Mouse (Mus musculus) gastrocnemius, postnatal 4 days (tissue): ENCODE data around the gene Smo. TPM values are rescaled to one million over a fixed set of nuclear protein-coding genes. Genes with fewer than 3 reads are reported as not detected.
"Not testable (repeated sequence)": the region's sequence is repeated elsewhere in the genome, so short reads cannot be mapped to it uniquely, and the experiment has no call there.

Source experiments
- DNase-seq, 2 experiments: peaks; one replicate each; pipeline ENCODE4 v3.0.0; 2021 to 2022; ENCODE audit warnings: low spot score in 2 of 2, mixed read lengths in 2 of 2
- total RNA-seq, 2 experiments: library from RNA; stranded (reverse); gene quantifications; 2 replicates each; pipeline ENCODE4 v1.2.3; 2021

The Smo gene
- total RNA-seq, 2 experiments from 2014 or later: 43.7 to 43.9 TPM

DNA sequence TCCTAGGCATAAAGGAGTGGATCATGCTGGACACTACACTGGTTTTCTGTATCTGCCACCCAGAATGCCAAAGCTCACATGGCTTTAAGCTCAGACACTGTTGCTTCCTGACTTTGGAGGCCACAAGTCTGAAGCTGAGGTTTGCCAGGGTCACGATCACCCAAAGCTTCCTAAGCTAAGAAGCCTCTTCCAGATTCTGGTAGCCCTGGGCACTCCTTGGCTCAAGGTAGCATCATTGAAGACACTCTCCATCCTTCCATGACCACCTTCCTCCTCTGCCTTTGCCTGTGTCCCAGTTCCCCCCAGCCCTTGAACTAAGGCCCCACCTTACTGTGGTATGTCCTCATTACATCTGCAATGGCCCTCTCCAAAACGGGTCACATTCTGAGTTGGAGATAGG, 13.4 kb upstream of the Smo start:
- no peak for DNase-seq

DNA sequence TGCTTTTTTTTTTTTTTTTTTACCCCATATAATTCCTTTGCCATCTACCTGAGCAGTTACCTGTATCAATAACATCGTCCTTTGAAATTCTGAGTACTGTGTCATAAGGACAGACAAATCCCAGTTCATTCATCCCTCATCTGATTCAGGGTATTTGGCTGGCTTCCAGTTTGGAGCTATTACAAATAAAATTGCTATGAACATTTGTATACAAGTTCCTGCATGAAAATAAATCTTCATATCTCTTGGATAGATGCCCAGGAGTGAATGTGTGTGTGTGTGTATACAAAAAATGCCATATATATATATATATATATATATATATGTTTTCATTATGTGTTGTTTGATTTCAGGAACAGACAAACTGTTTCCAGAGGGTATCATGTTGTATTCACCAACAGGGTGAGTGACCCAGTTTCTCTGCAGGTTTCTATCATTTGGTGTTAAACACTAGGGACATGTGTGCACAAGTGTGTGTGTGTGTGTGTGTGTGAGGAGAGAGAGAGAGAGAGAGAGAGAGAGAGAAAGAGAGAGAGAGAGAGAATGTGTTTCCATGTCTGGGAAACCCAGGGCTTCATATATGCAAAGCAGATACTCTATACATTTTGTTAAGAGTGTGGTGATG, 8.6 kb upstream of the Smo start:
- no peak for DNase-seq

DNA sequence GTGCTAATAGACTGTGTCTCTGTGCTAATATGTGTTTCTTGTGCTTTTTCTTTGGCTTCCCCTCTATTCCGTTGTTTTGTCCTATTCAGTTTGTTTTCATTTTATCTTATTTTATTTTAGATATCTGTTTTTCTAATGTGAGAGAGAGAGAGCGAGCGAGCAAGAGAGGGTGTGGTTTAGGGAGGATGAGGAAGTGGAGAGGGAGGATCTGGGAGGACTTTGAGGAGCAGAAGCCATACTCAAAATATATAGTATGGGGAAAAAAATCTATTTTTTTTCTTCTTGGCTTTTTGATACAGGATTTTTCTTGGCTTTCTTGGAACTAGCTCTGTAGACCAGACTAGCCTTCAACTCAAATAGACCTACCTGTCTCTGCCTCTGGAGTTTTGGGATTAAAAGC, 7.3 kb upstream of the Smo start:
- no peak for DNase-seq

DNA sequence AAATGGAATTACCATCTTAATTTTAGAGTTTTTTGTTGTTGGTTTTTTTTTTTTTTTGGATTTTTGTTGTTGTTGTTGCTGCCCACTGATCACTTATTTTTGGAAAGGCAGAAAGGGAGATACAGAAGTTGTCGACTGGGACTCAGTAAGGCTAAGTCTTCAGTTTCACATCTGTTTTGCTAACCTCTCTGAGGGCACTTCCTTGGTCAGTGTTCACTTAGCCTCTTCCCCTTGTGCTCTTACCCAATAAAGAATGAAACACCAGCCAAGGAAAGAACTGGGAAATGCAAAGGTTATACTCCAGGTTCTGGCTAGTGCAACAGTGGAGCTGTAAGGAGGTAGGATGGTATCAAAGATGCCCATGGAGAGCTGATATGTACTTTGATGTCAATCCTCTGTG, 5.8 kb upstream of the Smo start:
- no peak for DNase-seq

DNA sequence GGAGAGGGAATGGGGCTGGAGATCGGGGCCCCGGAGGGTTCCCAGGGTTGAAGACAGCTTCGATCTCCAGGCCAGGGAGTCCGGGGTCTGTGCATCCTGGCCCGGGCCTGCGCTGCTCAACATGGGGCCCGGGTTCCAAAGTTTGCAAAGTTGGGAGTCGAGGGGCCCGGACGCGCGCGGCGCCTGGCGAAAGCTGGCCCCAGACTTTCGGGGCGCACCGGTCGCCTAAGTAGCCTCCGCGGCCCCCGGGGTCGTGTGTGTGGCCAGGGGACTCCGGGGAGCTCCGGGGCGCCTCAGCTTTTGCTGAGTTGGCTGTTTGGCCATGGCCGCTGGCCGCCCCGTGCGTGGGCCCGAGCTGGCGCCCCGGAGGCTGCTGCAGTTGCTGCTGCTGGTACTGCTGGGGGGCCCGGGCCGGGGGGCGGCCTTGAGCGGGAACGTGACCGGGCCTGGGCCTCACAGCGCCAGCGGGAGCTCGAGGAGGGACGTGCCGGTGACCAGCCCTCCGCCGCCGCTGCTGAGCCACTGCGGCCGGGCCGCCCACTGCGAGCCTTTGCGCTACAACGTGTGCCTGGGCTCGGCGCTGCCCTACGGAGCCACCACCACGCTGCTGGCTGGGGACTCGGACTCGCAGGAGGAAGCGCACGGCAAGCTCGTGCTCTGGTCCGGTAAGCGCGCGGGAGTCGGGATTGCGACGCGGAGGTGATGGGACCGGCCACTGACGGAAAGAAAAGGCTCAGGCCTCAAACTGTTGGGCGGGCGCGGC, 567 bp downstream of the Smo start:
- peak; percentile 62 to 74 for DNase-seq

DNA sequence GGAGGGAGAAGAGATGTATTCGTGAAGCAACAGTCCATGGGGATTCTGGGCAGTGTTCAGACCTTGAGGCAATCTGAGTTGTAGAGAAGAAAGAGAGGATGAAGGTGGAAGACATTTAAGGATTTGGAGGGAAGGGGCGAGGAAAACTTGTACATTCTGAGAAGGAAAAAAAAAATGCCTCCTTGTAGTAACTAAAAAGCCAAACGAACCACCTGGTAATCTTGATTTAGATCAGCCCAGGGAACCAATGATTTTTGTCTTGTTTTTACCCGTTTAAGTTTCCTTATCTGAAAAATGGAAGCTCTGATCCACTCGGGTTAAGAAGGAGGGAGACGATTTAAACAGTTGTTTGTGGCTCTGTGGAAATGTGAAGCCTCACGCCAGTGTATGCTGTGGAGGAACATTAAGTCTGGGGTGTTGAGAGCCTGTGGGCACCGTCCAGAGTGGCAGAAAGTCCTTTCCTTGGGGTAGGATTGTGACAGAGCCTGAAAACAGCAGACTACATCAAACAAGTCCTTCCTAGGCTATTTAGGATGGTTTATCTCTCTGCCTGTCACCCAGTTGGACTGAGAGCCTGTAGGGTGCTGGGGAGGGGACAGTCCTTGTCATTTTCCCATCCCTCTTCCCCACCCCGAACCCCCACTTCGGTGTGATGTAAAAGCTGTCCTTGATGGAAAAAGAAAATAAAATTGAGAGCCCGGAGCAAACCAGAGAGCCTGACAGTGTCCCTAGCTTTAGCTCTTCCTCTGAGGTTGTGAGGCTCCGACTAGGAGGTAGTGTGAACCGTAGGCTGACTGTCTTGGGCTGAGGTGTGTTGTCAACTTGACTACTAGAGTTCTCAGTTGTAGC, 1.5 kb downstream of the Smo start:
- DNase-seq: no peak

DNA sequence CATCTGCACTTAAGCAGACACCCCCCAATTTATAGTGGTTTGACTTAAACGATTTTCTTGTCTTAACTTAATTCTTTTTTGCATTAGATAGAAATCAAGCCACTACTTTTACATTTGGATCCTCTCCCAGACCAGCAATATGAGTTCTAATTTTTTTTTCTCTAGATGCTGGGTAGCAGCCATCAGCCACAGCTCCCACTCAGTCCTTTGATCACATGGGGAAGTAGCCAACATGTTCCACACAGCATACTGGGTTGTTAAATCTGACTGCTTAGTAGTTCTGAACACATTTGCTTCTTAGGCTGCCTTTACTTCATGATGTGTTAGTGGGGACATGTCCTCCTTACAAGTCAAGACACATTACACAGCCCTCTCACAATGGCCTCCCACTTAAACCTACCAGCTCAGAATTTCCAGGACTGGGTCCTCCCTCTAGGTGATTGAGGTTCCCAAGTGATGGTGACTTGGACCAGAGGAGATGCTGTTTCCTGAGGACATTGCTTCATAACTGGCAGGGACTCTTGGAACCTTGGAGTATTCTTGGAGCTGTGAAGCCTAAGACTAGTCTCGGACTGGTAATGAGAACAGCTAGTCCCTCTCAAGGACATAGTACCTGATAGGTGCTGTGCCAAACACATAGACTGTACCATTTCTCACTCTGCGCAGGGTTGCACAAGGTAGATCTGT, 16.3 kb downstream of the Smo start:
- DNase-seq: no peak

DNA sequence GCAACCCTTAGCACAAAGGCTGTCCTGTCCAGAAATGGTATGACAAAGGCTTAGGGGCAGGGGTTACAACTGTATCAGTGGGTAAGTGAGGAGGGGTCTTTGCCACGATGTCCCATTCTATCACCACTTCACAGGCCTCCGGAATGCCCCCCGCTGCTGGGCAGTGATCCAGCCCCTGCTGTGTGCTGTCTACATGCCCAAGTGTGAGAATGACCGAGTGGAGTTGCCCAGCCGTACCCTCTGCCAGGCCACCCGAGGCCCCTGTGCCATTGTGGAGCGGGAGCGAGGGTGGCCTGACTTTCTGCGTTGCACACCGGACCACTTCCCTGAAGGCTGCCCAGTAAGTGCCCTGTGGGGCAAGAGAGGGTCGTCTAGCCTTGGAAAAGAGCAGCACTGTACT, 18.0 kb downstream of the Smo start:
- DNase-seq: no peak

DNA sequence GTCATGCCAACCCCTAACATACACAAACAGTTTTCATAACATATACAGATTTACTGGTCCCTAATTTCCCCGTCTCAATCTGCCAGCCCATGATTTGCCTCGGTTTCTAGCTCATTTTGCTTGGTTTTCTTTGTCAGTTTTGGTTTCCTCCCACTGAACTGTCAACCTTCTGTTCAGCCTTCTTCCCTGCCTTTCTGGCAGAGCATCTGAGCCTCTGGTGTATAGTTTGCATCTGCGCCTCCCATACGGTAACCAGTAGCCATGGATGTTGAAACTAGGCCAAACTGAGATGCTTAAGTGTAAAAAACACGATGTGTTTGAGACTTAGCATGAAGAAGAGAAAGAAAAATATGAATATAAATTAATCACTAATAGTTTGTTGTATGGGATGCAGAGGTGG, 20.7 kb downstream of the Smo start:
- no peak for DNase-seq

DNA sequence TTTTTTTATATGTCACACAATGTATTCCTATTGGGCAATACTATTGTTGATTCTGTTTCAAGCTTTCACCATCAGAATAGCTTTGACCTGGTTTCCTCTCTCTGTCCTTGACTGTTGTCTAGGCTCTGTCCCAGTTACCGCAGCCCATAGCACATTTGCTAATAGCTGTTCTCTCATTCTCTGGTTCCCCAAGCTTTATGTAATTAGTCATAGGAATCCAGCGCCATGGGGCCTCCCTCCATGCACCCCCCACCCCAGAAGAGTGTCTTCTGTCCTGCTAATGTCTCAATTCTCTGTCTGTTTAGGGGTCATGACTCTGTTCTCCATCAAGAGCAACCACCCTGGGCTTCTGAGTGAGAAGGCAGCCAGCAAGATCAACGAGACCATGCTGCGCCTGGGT, 21.2 kb downstream of the Smo start:
- no peak for DNase-seq

DNA sequence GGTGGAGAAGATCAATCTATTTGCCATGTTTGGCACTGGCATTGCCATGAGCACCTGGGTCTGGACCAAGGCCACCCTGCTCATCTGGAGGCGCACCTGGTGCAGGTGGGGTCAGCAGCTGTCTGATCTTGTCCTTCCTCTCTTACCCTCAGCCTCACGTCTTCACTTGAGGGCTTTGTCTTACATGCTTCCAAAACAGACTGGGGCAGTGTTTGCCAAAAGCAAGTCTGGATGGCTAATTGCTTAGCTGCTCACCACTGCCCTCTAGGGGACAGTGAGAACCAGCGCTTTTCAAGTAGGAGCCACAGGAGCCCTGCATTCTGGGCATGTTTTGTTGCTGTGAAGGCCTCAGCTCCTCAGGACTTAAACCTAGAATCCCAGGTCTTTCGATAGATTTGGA, 23.1 kb downstream of the Smo start:
- peak; percentile 38 to 68 for DNase-seq

DNA sequence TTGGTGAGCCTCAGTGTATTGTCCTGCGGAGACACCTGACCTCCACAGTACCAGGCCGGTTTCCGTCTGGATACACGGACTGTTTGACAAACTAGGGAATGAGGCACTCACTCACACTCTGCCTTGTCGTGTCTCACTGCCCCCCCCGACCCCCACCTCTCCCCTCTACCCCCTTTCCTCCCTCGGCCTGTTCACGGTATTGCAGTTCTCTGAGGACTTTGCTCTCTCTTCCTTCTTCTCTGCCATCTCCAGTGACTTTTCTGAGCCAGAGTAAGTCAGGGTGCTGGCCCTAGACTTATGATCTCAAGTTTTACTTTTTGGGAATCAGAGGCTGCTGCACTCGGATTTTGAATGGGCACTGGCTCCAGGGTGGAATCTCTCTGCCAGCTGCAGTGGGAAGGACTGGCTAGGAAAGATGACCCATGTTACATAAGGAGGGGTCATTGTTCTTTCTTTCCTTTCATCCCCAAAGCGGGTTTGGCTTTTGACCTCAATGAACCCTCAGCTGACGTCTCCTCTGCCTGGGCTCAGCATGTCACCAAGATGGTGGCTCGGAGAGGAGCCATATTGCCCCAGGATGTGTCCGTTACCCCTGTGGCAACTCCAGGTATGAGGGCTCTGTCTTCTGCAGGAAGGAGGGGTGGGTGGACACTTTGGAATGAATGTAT, 23.8 kb downstream of the Smo start:
- DNase-seq: no peak

DNA sequence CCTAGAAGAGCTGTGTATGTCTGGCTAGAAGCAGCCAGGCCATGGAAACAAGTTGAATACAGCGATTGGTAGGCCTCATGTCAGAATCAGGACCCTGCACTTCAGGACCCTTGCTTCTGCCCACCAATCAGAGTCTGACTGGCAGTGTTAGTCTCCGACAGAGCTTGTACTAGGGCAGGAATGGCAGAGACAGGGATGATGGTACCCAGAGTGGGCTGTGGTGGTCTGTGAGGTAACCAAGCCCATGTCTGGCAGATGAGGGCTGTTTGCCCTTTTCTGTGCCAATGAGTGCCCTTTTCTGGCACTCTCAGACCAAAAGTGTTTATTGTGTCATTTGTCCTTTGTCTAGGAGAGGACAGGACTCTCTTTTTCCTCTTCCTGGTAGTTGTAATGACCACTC, 25.1 kb downstream of the Smo start:
- DNase-seq: not testable (repeated sequence)

DNA sequence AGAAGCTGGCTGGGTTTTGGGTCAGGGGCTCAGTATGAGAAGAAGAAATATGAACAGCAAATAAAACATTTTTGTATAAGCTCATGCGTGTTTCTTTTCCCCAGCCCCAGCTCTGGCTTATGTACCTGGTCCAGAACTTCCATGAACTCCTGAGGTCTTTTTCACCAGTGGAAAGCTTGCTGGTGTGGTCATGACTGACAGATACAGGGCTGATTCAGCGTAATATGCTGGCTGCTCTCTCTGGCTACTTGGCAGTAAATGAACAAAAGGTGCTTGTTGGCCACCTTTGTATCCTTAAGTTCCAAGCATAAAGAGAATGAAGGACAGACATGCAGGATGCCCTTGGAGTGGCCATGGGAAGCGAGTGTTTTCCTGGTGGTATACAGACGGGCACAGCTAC, 26.0 kb downstream of the Smo start:
- no peak for DNase-seq

DNA sequence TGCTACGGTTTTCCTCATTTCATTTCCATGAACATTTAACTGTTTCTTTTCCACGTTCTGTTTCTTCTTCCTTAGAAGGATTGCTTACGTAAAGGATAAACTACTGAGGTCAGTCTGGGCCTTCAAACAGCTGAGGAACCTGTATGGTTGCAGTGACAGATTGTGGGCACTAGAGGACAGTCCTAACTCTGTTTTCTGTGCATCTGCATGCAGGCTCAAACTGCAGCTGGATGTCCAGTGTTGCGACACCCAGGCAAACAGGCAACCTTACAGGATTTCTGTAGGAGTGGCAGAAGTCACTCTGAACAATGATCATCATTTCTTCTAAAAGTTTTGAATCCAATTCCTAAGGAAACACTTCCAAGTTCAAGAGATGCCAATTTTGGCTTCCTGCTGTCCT, 27.2 kb downstream of the Smo start:
- DNase-seq: no peak

DNA sequence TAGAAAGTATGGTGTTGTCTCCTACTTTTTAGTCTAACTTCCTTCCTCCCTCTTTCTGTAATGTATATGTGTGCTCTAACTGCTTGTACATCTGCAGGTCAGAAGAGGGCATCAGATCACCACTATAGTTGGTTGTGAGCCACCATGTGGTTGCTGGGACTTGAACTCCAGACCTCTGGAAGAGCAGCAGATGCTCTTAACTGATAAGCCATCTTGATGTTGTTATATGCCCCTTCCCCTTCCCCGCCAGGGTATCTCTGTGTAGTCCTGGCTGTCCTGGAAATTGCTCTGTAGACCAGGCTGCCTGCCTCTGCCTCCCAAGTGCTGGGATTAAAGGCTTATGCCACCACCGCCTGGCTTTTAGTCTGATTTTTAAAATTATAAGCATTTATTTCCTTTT, 31.6 kb downstream of the Smo start:
- DNase-seq: no peak

DNA sequence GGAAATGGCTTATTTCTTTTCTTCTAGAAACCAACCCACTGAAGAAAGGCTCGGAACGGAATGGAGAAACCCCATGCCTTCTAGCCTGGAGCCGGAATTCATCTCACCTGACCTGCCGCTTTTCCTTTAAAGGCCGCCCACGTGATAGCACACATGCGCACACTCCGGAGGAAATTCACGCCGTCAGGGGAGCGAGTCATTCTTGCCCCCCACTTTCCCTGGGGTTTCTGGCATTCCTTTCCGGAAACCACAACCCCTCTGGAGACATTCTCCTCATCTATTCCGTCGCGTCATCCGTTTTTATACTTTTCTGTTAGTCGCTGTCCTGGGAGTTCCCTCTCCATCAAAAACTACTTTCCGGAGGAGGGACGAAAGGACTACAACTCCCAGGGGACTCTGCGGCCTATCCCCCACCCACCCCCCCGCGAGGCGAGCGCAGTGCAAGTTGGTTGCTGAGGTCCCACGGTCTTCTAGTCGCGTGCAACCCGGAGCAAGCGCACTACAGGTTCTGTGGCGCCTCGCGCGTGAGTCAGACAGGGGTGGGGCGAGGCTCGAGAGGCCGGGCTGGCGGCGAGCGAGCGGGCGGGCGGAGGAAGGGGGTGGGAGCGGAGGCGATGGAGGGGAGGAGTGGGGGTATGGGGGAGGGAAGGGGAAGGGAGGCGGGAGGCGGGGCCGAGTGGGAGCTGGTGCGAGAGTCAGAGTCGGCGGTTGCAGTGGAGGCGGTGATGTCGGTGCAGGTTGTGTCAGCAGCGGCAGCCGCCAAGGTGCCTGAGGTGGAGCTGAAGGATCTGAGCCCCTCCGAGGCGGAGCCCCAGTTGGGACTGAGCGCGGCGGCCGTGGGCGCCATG, 32.7 kb downstream of the Smo start, which contains the start of gene Ahcyl2:
Ahcyl2 (plus strand) TSS at position 199 of the 848 bp plus-strand sequence.
- DNase-seq: peak; percentile 88 to 95

DNA sequence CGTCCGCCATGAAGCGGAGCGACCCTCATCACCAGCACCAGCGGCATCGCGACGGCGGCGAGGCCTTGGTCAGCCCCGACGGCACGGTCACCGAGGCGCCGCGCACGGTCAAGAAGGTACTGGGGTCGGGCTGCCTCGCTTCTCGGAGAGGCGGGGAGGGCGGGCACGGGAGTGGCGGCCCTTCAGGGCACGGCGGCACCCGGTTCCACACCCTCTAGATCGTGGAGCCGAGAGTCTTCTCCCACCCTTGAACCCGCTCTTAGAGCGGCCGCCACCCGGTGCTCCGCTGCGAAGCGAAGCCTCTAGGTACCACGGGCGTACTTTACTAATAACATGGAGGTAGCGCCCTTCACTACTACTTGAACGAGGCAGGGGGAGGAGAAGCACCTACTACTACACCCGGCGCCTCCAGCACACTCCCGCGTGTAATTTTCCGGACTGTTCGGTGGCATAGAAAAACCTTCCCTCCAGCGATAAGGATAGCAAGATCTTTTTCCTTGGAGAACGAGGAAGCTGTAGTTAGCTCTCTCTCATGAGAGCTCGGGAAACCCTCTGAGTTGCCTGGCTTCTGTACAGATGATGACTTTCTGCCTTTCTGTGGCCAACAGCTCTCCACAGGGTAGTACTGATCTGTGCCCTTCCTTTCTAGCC, 33.6 kb downstream of the Smo start:
- peak; percentile 23 to 45 for DNase-seq

DNA sequence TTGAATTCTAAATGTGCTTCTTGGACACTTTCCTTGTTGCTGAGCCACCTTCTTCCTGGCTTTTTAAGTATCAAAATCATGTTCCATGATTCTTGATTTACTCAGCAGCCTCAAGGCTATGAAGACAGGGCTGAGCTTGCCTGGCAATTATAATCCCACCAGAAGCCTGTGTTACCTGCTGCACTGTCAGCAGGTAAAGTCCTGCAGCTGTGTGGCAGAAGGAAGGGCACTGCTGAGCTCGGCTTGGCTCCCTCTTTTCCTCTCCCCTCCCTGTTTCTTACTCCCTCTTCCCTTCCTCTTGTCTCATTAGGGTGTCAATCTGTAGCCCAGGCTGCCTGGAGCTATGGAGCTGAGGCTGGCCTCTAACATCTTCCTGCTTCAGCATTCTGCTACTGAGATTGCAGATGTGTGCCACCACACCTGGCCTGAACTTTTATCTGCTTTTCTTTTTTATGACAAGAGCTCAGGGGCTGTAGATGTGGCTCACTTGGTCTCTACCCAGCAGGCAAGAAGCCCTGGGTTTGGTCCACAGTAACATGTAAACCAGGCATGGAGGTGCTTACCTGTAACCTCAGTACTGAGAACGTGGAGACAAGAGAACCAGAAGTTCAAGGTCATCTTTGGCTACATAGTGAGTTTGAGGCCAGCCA, 35.5 kb downstream of the Smo start:
- DNase-seq: no peak
